Mouse (Mus musculus): ENCODE data around the gene Plod2. TPM values are rescaled to one million over a fixed set of nuclear protein-coding genes. Genes with fewer than 3 reads are reported as not detected.

Gene Plod2
- total RNA-seq, 2 experiments from 2014 or later = 24.3 to 31.3 TPM

- no peak for DNase-seq
Measured at GRCm38 (mm10) chr9:92601551-92601950, 59.5 kb downstream of the Plod2 start.

GRCm38 (mm10) chr9:92603541-92603940 is 61.5 kb downstream of the Plod2 start:
- no peak for DNase-seq

- DNase-seq = peak; percentile 68
Measured at GRCm38 (mm10) chr9:92610628-92611267, 68.7 kb downstream of the Plod2 start.

- DNase-seq = no peak
Measured at GRCm38 (mm10) chr9:92612641-92613040, 70.6 kb downstream of the Plod2 start.

- no peak for DNase-seq
Measured at GRCm38 (mm10) chr9:92613206-92613605, 71.2 kb downstream of the Plod2 start.

- DNase-seq = no peak
Measured at GRCm38 (mm10) chr9:92616418-92616817, 74.4 kb downstream of the Plod2 start.

- no peak for DNase-seq
Measured at GRCm38 (mm10) chr9:92617376-92617775, 75.4 kb downstream of the Plod2 start.

- DNase-seq = no peak
Measured at GRCm38 (mm10) chr9:92620088-92620487, 78.1 kb downstream of the Plod2 start.

- DNase-seq = no peak
Measured at GRCm38 (mm10) chr9:92621246-92621645, 79.2 kb downstream of the Plod2 start.

GRCm38 (mm10) chr9:92621878-92622282 is 79.9 kb downstream of the Plod2 start:
- DNase-seq = peak; percentile 25

- DNase-seq = no peak
Measured at GRCm38 (mm10) chr9:92634792-92635191, 92.8 kb downstream of the Plod2 start.

- peak; percentile 13 for DNase-seq
Measured at GRCm38 (mm10) chr9:92639200-92639897, 97.3 kb downstream of the Plod2 start.

GRCm38 (mm10) chr9:92641717-92642116 is 99.7 kb downstream of the Plod2 start:
- no peak for DNase-seq

Other genes with a start within 250 kb of the Plod2 start
- gene 1700057G04Rik, start 232.8 kb upstream of the Plod2 start, total RNA-seq (2021) = not detected
- 10 to 100 TPM; 10.1 TPM for gene Plscr4, start 84.8 kb upstream of the Plod2 start, total RNA-seq (2021)

Data from heart, postnatal 4 days (tissue).